Mouse (Mus musculus) liver, embryonic 14.5 days (tissue): ENCODE measurements around the gene Kazn. TPM values are rescaled to one million over a fixed set of nuclear protein-coding genes. Genes with fewer than 3 reads are reported as not detected.

Experiments used
- ATAC-seq: fragments of 200-750 bp; cut with Nextera tagmentation; 2 replicates; pipeline ENCODE4 v1.8.0; 2017; ENCODE audit warnings: moderate number of reproducible peaks, mild to moderate bottlenecking, moderate library complexity; ENCODE audit not compliant: insufficient read depth
- DNase-seq, 3 experiments: peaks; one replicate each; pipeline ENCODE4 v3.0.0-alpha.2; 2012 to 2013; ENCODE audit warnings: low read depth in 3 of 3, low spot score in 3 of 3
- H3K27ac ChIP-seq: fragments of 300-500 bp; sonication (generic); 2 replicates; pipeline ENCODE4 v1.5.1; 2014; ENCODE audit warnings: moderate library complexity, mild to moderate bottlenecking, control low read depth, inconsistent platforms
- H3K27me3 ChIP-seq: fragments of 300-500 bp; sonication (generic); 2 replicates; pipeline ENCODE4 v1.6.1; 2014; ENCODE audit warnings: mild to moderate bottlenecking, low read length, moderate library complexity; ENCODE audit not compliant: control insufficient read depth, insufficient read depth
- H3K36me3 ChIP-seq: fragments of 300-500 bp; sonication (generic); replicated peaks from 2 replicates; pipeline ENCODE4 v1.6.1; 2014; ENCODE audit warnings: low read depth; ENCODE audit not compliant: control insufficient read depth, insufficient read depth
- H3K4me1 ChIP-seq, 2 experiments: fragments of 200-500 bp in 1 of 2; fragments of 300-500 bp in 1 of 2; sonication (generic) in 1 of 2; replicated peaks; 2 replicates each; pipeline ENCODE4 v1.6.1; 2012 to 2014; ENCODE audit warnings: antibody characterized with exemption in 1 of 2, inconsistent platforms in 1 of 2, low read length in 1 of 2; ENCODE audit not compliant: control insufficient read depth in 2 of 2, insufficient read depth in 2 of 2
- H3K4me2 ChIP-seq: fragments of 300-500 bp; sonication (generic); 2 replicates; pipeline ENCODE4 v1.6.1; 2014; ENCODE audit warnings: low read depth, mild to moderate bottlenecking, control low read depth, moderate library complexity
- H3K4me3 ChIP-seq, 2 experiments: fragments of 200-500 bp in 1 of 2; fragments of 300-500 bp in 1 of 2; sonication (generic) in 1 of 2; 2 replicates each; pipeline ENCODE4 v1.5.1; 2012 to 2014; ENCODE audit warnings: low read depth in 2 of 2, low read length in 2 of 2, mild to moderate bottlenecking in 2 of 2, control low read depth in 1 of 2, inconsistent platforms in 1 of 2, moderate library complexity in 1 of 2; ENCODE audit not compliant: insufficient read depth in 1 of 2
- H3K9ac ChIP-seq: fragments of 300-500 bp; sonication (generic); replicated peaks from 2 replicates; pipeline ENCODE4 v1.6.1; 2014; ENCODE audit warnings: mild to moderate bottlenecking, control low read depth, moderate library complexity
- H3K9me3 ChIP-seq: fragments of 300-500 bp; sonication (generic); 2 replicates; pipeline ENCODE4 v1.6.1; 2016; ENCODE audit warnings: low read length, mixed read lengths; ENCODE audit not compliant: control insufficient read depth
- CTCF ChIP-seq: IDR thresholded peaks from 2 replicates; pipeline ENCODE4 v1.5.1; 2016; ENCODE audit warnings: antibody characterized with exemption, low read depth, control low read depth
- EP300 ChIP-seq: IDR thresholded peaks from 2 replicates; pipeline ENCODE4 v1.6.1; 2016; ENCODE audit warnings: antibody characterized with exemption, low read depth
- WGBS: fragments of 180-500 bp; shearing (Covaris S2); extraction: QIAGEN DNeasy Blood & Tissue Kit; methylation state at CpG from one replicate; pipeline ENCODE4 v1.1.7; 2014; ENCODE audit not compliant: insufficient replicate concordance; 5-methylcytosine and 5-hydroxymethylcytosine counted together
- polyA plus RNA-seq, 2 experiments: library from polyadenylated mRNA; depleted of rRNA in 1 of 2; stranded (reverse) in 1 of 2; unstranded in 1 of 2; fragments of >200 nt; fragmentation: Nextera tagmentation in 1 of 2; extraction: Ambion mirVana in 1 of 2; gene quantifications; 2 replicates each; pipeline versions ENCODE4 v1.2.1 to v1.2.3; 2012 to 2014

The Kazn gene
- polyA plus RNA-seq, 2 experiments: 0.41 to 0.94 TPM

GRCm38 (mm10) chr4:142089966-142090365 lies 149.2 kb downstream of the Kazn start:
- Histone ChIP-seq H3K4me1 (peaks cover 0 to 2% of the 10 kb centered on the region in 2 experiments; a peak in 1 of 4 replicates), H3K4me2 (no peak overlapping the region), H3K27ac (no peak overlapping the region), H3K36me3 (no peaks in the 10 kb centered on the region), H3K9me3 (no peaks in the 10 kb centered on the region), H3K9ac (no peak overlapping the region), H3K4me3 (no peak overlapping the region), H3K27me3 (peaks cover 4% of the 10 kb centered on the region)
- DNase-seq: no peak
- ATAC-seq: no peak
- TF ChIP-seq CTCF (no peak), EP300 (no peak)
- WGBS: 56% methylated on average over 6 of the region's 6 CpGs

- no peak for TF ChIP-seq CTCF
- Histone ChIP-seq H3K9ac (no peak overlapping the region), H3K4me3 (no peak overlapping the region), H3K4me2 (no peak overlapping the region), H3K27ac (no peak overlapping the region), H3K36me3 (no peaks in the 10 kb centered on the region), H3K9me3 (no peaks in the 10 kb centered on the region), H3K4me1 (0 out of 4 replicates have a peak, but pooled peaks cover 0 to 2% of the 10 kb centered on the region in 2 experiments), H3K27me3 (peaks cover 15% of the 10 kb centered on the region)
- ATAC-seq (no peak), DNase-seq (no peak)
- whole genome bisulfite sequencing: 48% methylated on average over 6 of the region's 6 CpGs
Observed at GRCm38 (mm10) chr4:142088836-142089235, 150.4 kb downstream of the Kazn start.

DNA sequence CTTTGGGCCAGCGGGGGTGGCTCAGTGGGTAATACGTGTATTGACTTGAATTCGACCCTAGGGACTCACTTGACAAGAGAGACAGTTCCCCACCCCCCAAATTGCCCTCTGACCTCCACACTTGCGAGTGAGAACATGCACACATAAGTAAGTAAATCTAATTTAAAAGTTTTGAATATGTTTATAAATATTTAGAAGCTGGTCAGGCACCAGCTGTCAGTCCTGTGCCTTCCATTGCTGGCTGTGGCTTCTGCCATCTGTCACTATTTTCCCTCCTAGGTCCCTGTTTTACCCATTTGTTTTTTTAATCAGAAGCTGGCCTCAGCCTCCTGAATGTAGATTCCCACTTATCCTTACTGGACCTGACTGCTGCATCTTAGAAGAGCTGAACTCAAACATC lies 150.8 kb downstream of the Kazn start:
- Histone ChIP-seq H3K9me3 (no peaks in the 10 kb centered on the region), H3K27ac (no peak overlapping the region), H3K27me3 (peaks cover 18% of the 10 kb centered on the region), H3K36me3 (no peaks in the 10 kb centered on the region), H3K4me1 (0 out of 4 replicates have a peak, but pooled peaks cover 0 to 2% of the 10 kb centered on the region in 2 experiments), H3K4me3 (no peak overlapping the region), H3K9ac (no peak overlapping the region), H3K4me2 (no peak overlapping the region)
- no peak for TF ChIP-seq EP300
- TF ChIP-seq CTCF: no peak
- WGBS: 41% methylated on average over 4 of the region's 4 CpGs
- ATAC-seq (no peak), DNase-seq (no peak)

GRCm38 (mm10) chr4:142084936-142085563 lies 154.2 kb downstream of the Kazn start:
- DNase-seq (no peak), ATAC-seq (no peak)
- 7% methylated on average over 20 of the region's 20 CpGs for WGBS

DNA sequence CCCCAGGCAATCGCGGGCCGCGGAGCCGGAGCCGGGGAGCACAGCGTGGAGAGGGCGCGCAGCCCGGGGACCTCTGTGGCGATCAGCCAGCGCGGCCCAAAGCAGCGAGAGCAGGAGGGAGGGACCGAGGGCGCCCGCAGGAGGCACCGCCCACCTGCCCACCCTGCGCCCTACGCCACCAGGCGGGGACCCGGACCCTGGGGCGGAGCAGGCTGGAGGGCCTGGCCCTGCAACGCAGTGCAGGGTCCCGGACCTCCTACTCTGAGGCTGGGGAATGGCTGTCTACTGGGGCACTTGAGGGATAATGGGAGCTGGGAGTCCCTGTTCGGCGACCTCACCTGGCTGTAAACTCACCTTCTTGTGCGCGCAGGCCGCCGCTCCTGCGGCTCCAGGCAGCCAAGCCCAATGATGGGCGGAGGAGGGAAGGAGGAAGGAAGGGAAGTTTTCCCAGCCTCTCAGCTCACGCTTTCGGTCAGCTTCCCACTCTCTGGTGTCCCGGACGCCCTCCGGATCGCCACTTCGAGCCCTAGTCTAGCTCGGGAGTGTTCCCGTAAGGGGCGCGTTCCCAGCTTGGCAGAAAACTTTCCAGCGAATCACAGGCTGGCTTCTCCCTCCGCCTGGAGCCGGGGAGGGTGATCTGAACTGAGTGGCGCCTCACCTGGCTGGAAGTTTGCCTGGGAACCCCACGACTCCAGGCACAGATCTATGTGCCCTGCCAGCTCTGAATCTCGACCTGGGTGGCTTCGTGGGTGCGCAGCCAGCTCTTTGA lies 154.9 kb downstream of the Kazn start, which contains the start of gene Tmem51:
Gene Tmem51, minus strand, starts transcription at position 174 of the 769 bp plus-strand sequence.
- peak within 1 kb of the TSS; percentile 46 for H3K4me2 ChIP-seq
- H3K9me3 ChIP-seq: no peaks in the 10 kb centered on the region
- DNase-seq (no peak), ATAC-seq (peak; percentile 71)
- TF ChIP-seq CTCF (no peak), EP300 (no peak)
- peaks cover 22% of the 10 kb centered on the region for H3K27me3 ChIP-seq
- no peak within 1 kb of the TSS for H3K9ac ChIP-seq
- WGBS: under 1% methylated on average over 46 of the region's 52 CpGs
- H3K4me3 ChIP-seq: peak within 1 kb of the TSS; percentile 48 to 66
- H3K27ac ChIP-seq: no peak within 1 kb of the TSS
- peaks cover 0 to 11% of the 10 kb centered on the region in 2 experiments; a peak in 2 of 4 replicates for H3K4me1 ChIP-seq
- no peaks in the 10 kb centered on the region for H3K36me3 ChIP-seq

More at GRCm38 (mm10) chr4:142084936-142085563, 154.2 kb downstream of the Kazn start:
- Histone ChIP-seq H3K27ac (no peak overlapping the region), H3K9ac (no peak overlapping the region), H3K9me3 (no peaks in the 10 kb centered on the region), H3K4me3 (peak overlapping the region; percentile 48 to 66; a peak in 3 of 4 replicates), H3K4me1 (peaks cover 0 to 7% of the 10 kb centered on the region in 2 experiments; a peak in 2 of 4 replicates), H3K36me3 (no peaks in the 10 kb centered on the region), H3K27me3 (peaks cover 22% of the 10 kb centered on the region), H3K4me2 (peak overlapping the region; percentile 46)
- no peak for TF ChIP-seq EP300
- TF ChIP-seq CTCF: no peak
